Mouse (Mus musculus) erythroblast, embryonic 14.5 days (primary cell): Measurements from ENCODE around the gene Ank3.

ENCODE experiments used
- GATA1 ChIP-seq: IDR thresholded peaks from 2 replicates; pipeline ENCODE4 v1.6.1; 2012; ENCODE audit warnings: low read length, inconsistent platforms, mixed read lengths
- TAL1 ChIP-seq: IDR thresholded peaks from 3 replicates; pipeline ENCODE4 v1.6.1; 2012; ENCODE audit warnings: low read length, inconsistent platforms, mixed read lengths

- TF ChIP-seq TAL1 (no peak), GATA1 (no peak)
Measured at GRCm38 (mm10) chr10:69786220-69786993, 387.8 kb downstream of the Ank3 start.
